Mouse (Mus musculus) heart, embryonic 16.5 days (tissue): ENCODE measurements around the gene Daam2. TPM values are rescaled to one million over a fixed set of nuclear protein-coding genes. Genes with fewer than 3 reads are reported as not detected.
A peak's percentile ranks its signal among the peaks of the same experiment; 100 is the strongest.

ENCODE experiments used
- ATAC-seq: fragments of 200-750 bp; cut with Nextera tagmentation; replicated peaks from 2 replicates; pipeline ENCODE4 v1.8.0; 2017; ENCODE audit warnings: moderate number of reproducible peaks; ENCODE audit not compliant: insufficient read depth, low FRiP score; ENCODE audit errors: extremely low read depth
- H3K27ac ChIP-seq: fragments of 300-500 bp; sonication (generic); 2 replicates; pipeline ENCODE4 v1.5.1; 2014; ENCODE audit warnings: mild to moderate bottlenecking, low read length, control low read depth, moderate library complexity
- H3K27me3 ChIP-seq: fragments of 300-500 bp; sonication (generic); 2 replicates; pipeline ENCODE4 v1.6.1; 2014; ENCODE audit warnings: low read length, mixed read lengths; ENCODE audit not compliant: control insufficient read depth, insufficient read depth
- H3K36me3 ChIP-seq: fragments of 300-500 bp; sonication (generic); 2 replicates; pipeline ENCODE4 v1.6.1; 2014; ENCODE audit not compliant: control insufficient read depth, insufficient read depth
- H3K4me1 ChIP-seq: fragments of 300-500 bp; sonication (generic); 2 replicates; pipeline ENCODE4 v1.6.1; 2014; ENCODE audit warnings: low read length, mixed read lengths; ENCODE audit not compliant: control insufficient read depth, insufficient read depth
- H3K4me2 ChIP-seq: fragments of 300-500 bp; sonication (generic); 2 replicates; pipeline ENCODE4 v1.6.1; 2014; ENCODE audit warnings: low read depth, mild to moderate bottlenecking, control low read depth, low read length
- H3K4me3 ChIP-seq: fragments of 300-500 bp; sonication (generic); 2 replicates; pipeline ENCODE4 v1.5.1; 2014; ENCODE audit warnings: mild to moderate bottlenecking, control low read depth, low read length
- H3K9ac ChIP-seq: fragments of 300-500 bp; sonication (generic); 2 replicates; pipeline ENCODE4 v1.6.1; 2014; ENCODE audit warnings: low read length, control low read depth
- H3K9me3 ChIP-seq: fragments of 300-500 bp; sonication (generic); replicated peaks from 2 replicates; pipeline ENCODE4 v1.6.1; 2016; ENCODE audit warnings: low read length; ENCODE audit not compliant: control insufficient read depth
- WGBS: fragments of 180-500 bp; shearing (Covaris S2); extraction: QIAGEN DNeasy Blood & Tissue Kit; methylation state at CpG from one replicate; pipeline ENCODE4 v1.1.7; 2014; 5-methylcytosine and 5-hydroxymethylcytosine counted together
- polyA plus RNA-seq: library from polyadenylated mRNA; unstranded; fragments of >200 nt; fragmentation: Nextera tagmentation; extraction: Ambion mirVana; gene quantifications from 2 replicates; pipeline ENCODE4 v1.2.1, GENCODE M21; 2015

Gene Daam2
- polyA plus RNA-seq, 1 experiment from 2014 or later: 3.4 TPM

- no peak for ATAC-seq
- H3K4me1 ChIP-seq: peaks cover 17% of the 10 kb centered on the region
- H3K4me3 ChIP-seq: no peak overlapping the region
- H3K4me2 ChIP-seq: no peak overlapping the region
- no peak overlapping the region for H3K9ac ChIP-seq
- H3K27ac ChIP-seq: no peak overlapping the region
- peaks cover 4% of the 10 kb centered on the region; the same call in 1 of the 2 replicates for H3K36me3 ChIP-seq
- H3K9me3 ChIP-seq: no peaks in the 10 kb centered on the region
- no peaks in the 10 kb centered on the region for H3K27me3 ChIP-seq
- 42% methylated on average over 3 of the region's 3 CpGs for WGBS
Measured at GRCm38 (mm10) chr17:49484435-49484834, 79.7 kb downstream of the Daam2 start.

- no peak overlapping the region for H3K27ac ChIP-seq
- no peak overlapping the region for H3K4me2 ChIP-seq
- no peak for ATAC-seq
- H3K9me3 ChIP-seq: no peaks in the 10 kb centered on the region
- H3K4me3 ChIP-seq: no peak overlapping the region
- WGBS: 82% methylated on average over 3 of the region's 3 CpGs
- no peak overlapping the region for H3K9ac ChIP-seq
- no peaks in the 10 kb centered on the region for H3K27me3 ChIP-seq
- H3K36me3 ChIP-seq: peaks cover 7% of the 10 kb centered on the region; the same call in 1 of the 2 replicates
- H3K4me1 ChIP-seq: peaks cover 10% of the 10 kb centered on the region
Measured at GRCm38 (mm10) chr17:49481876-49482275, 82.3 kb downstream of the Daam2 start.

GRCm38 (mm10) chr17:49477370-49477769 is 86.8 kb downstream of the Daam2 start:
- Histone ChIP-seq H3K4me3 (no peak overlapping the region), H3K9ac (no peak overlapping the region), H3K9me3 (no peaks in the 10 kb centered on the region), H3K27ac (no peak overlapping the region), H3K27me3 (no peaks in the 10 kb centered on the region), H3K4me1 (peaks cover 16% of the 10 kb centered on the region), H3K4me2 (no peak overlapping the region), H3K36me3 (peaks cover 7% of the 10 kb centered on the region; the same call in 1 of the 2 replicates)
- WGBS: 51% methylated on average over 4 of the region's 4 CpGs
- ATAC-seq: no peak

GRCm38 (mm10) chr17:49475174-49475573 is 89.0 kb downstream of the Daam2 start:
- no peaks in the 10 kb centered on the region for H3K27me3 ChIP-seq
- peaks cover 3% of the 10 kb centered on the region; the same call in 1 of the 2 replicates for H3K36me3 ChIP-seq
- ATAC-seq: no peak
- H3K4me1 ChIP-seq: peaks cover 19% of the 10 kb centered on the region
- no peak overlapping the region for H3K4me3 ChIP-seq
- no peak overlapping the region for H3K4me2 ChIP-seq
- H3K9me3 ChIP-seq: no peaks in the 10 kb centered on the region
- H3K27ac ChIP-seq: no peak overlapping the region
- 88% methylated on average over 1 of the region's 1 CpGs for WGBS
- H3K9ac ChIP-seq: no peak overlapping the region

- Histone ChIP-seq H3K36me3 (peaks cover 2% of the 10 kb centered on the region; the same call in 1 of the 2 replicates), H3K4me3 (no peak overlapping the region), H3K4me1 (peaks cover 19% of the 10 kb centered on the region), H3K4me2 (no peak overlapping the region), H3K27me3 (no peaks in the 10 kb centered on the region), H3K27ac (no peak overlapping the region), H3K9ac (no peak overlapping the region), H3K9me3 (no peaks in the 10 kb centered on the region)
- no peak for ATAC-seq
- WGBS: 70% methylated on average over 4 of the region's 4 CpGs
Measured at GRCm38 (mm10) chr17:49474051-49474450, 90.1 kb downstream of the Daam2 start.

GRCm38 (mm10) chr17:49472626-49473025 is 91.5 kb downstream of the Daam2 start:
- no peak overlapping the region for H3K4me2 ChIP-seq
- WGBS: 28% methylated on average over 8 of the region's 8 CpGs
- no peaks in the 10 kb centered on the region for H3K27me3 ChIP-seq
- H3K27ac ChIP-seq: peak overlapping the region; percentile 73
- H3K4me3 ChIP-seq: no peak overlapping the region
- no peaks in the 10 kb centered on the region for H3K9me3 ChIP-seq
- peak; percentile 92 for ATAC-seq
- peaks cover 19% of the 10 kb centered on the region for H3K4me1 ChIP-seq
- H3K36me3 ChIP-seq: no peaks in the 10 kb centered on the region
- no peak overlapping the region for H3K9ac ChIP-seq

GRCm38 (mm10) chr17:49468223-49468622 is 95.9 kb downstream of the Daam2 start:
- Histone ChIP-seq H3K36me3 (peaks cover 3% of the 10 kb centered on the region; the same call in 1 of the 2 replicates), H3K4me2 (no peak overlapping the region), H3K9me3 (no peaks in the 10 kb centered on the region), H3K27ac (no peak overlapping the region), H3K4me1 (peaks cover 12% of the 10 kb centered on the region), H3K4me3 (no peak overlapping the region), H3K27me3 (no peaks in the 10 kb centered on the region), H3K9ac (no peak overlapping the region)
- ATAC-seq: no peak
- WGBS: 24% methylated on average over 4 of the region's 4 CpGs

GRCm38 (mm10) chr17:49464884-49465283 is 99.3 kb downstream of the Daam2 start:
- no peak for ATAC-seq
- Histone ChIP-seq H3K4me1 (no peaks in the 10 kb centered on the region), H3K9me3 (no peaks in the 10 kb centered on the region), H3K4me3 (no peak overlapping the region), H3K36me3 (peaks cover 5% of the 10 kb centered on the region), H3K4me2 (no peak overlapping the region), H3K27me3 (no peaks in the 10 kb centered on the region), H3K9ac (no peak overlapping the region), H3K27ac (no peak overlapping the region)
- WGBS: 78% methylated on average over 3 of the region's 3 CpGs

- ATAC-seq: no peak
- Histone ChIP-seq H3K9ac (no peak overlapping the region), H3K27ac (no peak overlapping the region), H3K4me2 (no peak overlapping the region), H3K9me3 (no peaks in the 10 kb centered on the region), H3K27me3 (no peaks in the 10 kb centered on the region), H3K4me3 (no peak overlapping the region), H3K4me1 (no peaks in the 10 kb centered on the region), H3K36me3 (peaks cover 15% of the 10 kb centered on the region; the same call in 1 of the 2 replicates)
- WGBS: 92% methylated on average over 18 of the region's 18 CpGs
Measured at GRCm38 (mm10) chr17:49458386-49458785, 105.8 kb downstream of the Daam2 start.
